Mouse (Mus musculus) A20 (cell line): Measurements from ENCODE around the gene Haus3.

Source experiments
- DNase-seq: peaks from one replicate; pipeline ENCODE4 v3.0.0-alpha.2; 2011; ENCODE audit warnings: low read depth, low spot score

Gene Haus3

GRCm38 (mm10) chr5:34119121-34119856, 50.0 kb downstream of the Haus3 start:
- no peak for DNase-seq

DNA sequence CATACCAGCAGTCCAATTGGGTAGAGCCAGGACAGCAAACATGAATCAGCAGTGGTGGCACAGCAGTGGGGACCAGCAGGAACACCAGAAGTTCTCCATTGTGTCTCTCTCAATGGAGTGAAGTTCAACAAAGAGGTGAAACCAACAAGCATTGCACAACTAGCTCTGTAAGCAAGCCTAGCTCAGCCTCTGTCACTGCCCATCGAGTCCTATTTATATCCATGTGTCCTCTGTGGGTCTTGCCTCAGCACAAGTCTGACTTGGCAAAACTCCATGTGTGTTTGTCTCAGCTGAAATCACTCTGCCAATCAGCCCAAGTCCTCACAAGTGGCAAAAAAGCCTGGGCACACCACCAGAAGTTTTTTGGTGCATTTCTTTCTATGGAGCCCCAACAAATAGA, 63.6 kb downstream of the Haus3 start:
- DNase-seq = no peak
